Mouse (Mus musculus) stomach, postnatal 0 days (tissue): ENCODE results near the gene Sdhaf1.

ENCODE experiments used
- CTCF ChIP-seq: IDR thresholded peaks from 2 replicates; pipeline ENCODE4 v1.5.1; 2016; ENCODE audit warnings: antibody characterized with exemption, low read depth, mild to moderate bottlenecking, moderate library complexity
- EP300 ChIP-seq: optimal IDR thresholded peaks from 2 replicates; pipeline ENCODE3; 2016; ENCODE audit warnings: antibody characterized with exemption

GRCm38 (mm10) chr7:30309395-30310129 is 14.1 kb downstream of the Sdhaf1 start:
- TF ChIP-seq CTCF = no peak
- no peak for TF ChIP-seq EP300
